Mouse (Mus musculus) heart, postnatal 10 days (tissue): ENCODE data around the gene BC028528. TPM values are rescaled to one million over a fixed set of nuclear protein-coding genes. Genes with fewer than 3 reads are reported as not detected.

Source experiments
- DNase-seq, 2 experiments: peaks; one replicate each; pipeline ENCODE4 v3.0.0; 2021
- intact Hi-C: fragments of 180-260 bp; cut with DNase I; formaldehyde crosslinking; loops from one replicate; pipeline ENCODE4 v1.15.1; 2025
- total RNA-seq, 2 experiments: library from RNA; stranded (reverse); gene quantifications; 2 replicates each; pipeline ENCODE4 v1.2.3; 2021

The BC028528 gene
- total RNA-seq, 2 experiments from 2014 or later: 26.1 to 38.7 TPM

DNA sequence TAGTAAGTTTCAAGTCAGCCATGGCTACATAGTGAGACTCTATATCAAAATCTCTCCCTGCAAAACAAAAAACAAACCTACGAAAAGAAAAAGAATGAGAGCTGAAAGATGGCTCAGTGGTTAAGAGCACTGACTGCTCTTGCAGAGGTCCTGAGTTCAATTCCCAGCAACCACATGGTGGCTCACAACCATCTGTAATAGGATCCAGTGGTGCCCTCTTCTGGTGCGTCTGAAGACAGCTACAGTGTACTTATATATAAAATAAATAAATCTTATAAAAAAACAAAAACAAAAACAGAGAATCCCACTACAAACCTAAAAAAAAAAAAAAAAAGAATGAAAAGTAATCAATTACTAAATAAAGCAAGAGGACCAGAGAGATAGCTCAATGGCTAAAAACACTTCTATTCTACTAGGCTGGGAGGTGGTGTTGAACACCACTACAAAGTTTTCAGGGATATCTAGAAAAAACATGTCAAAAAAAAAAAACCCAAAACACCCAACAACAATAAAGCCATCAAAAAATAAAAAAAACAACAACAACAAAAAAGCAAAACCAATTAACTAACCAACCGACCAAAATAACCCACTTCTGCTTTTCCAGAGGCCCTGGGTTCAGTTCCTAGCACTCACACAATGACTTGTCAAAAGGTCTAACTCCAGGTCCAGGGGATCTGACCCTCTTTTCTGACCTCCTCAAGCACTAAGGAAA, 49.1 kb downstream of the BC028528 start:
- DNase-seq: no peak
- intact Hi-C loops: no loop called here

DNA sequence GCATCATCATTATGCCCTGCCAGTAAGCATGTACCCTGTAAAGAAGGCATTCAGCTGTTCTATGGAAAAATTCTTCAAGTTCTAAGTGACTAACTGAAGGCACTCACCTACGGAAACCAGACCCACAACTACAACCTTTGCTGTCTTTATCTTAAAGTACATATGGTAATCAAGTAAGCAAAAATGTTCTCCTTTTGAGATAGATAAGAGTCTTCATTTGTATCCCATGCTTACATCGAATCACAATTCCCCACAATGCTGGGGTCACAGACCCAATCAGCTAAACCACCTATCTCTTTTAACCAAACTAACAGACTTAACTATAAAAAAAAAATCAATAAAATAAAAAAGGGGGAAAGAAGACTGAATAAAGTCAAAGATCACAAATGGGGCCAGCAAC, 52.6 kb downstream of the BC028528 start:
- intact Hi-C loops: loop anchor here (10.0 kb wide), 1 partner anchor 494 kb away; no protein-coding TSS in a partner anchor
- no peak for DNase-seq

Other genes starting within 250 kb of the BC028528 start
- 100 to 1,000 TPM; 147 to 161 TPM for gene Mcl1, start 233.2 kb downstream of the BC028528 start, total RNA-seq
- 10 to 100 TPM; 32.2 to 37.4 TPM for gene Adamtsl4, start 204.1 kb downstream of the BC028528 start, total RNA-seq
- 10 to 100 TPM; 49.2 to 59.2 TPM for gene Ecm1, start 152.4 kb downstream of the BC028528 start, total RNA-seq
- 10 to 100 TPM; 33.5 to 39.6 TPM for gene Tars2, start 131.8 kb downstream of the BC028528 start, total RNA-seq
- gene Rprd2, start 73.1 kb downstream of the BC028528 start, total RNA-seq: 10 to 100 TPM; 51.4 to 53.4 TPM
- 10 to 100 TPM; 22.7 to 23.4 TPM for gene Prpf3, start 36.1 kb downstream of the BC028528 start, total RNA-seq
- gene Mrps21, start 20.5 kb downstream of the BC028528 start, total RNA-seq: 100 to 1,000 TPM; 269 to 279 TPM
- gene Ciart, start 9.8 kb downstream of the BC028528 start, total RNA-seq: 1 to 10 TPM; 2.2 to 2.9 TPM
- gene Aph1a, start 2.0 kb upstream of the BC028528 start, total RNA-seq: 100 to 1,000 TPM; 147 to 151 TPM
- 100 to 1,000 TPM; 142 to 150 TPM for gene Car14, start 12.7 kb upstream of the BC028528 start, total RNA-seq
- gene Anp32e, start 37.2 kb upstream of the BC028528 start, total RNA-seq: 100 to 1,000 TPM; 102 to 109 TPM
- 100 to 1,000 TPM; 111 to 118 TPM for gene Plekho1, start 104.0 kb upstream of the BC028528 start, total RNA-seq
- 10 to 100 TPM; 24.7 to 34.4 TPM for gene Vps45, start 166.5 kb upstream of the BC028528 start, total RNA-seq
- 10 to 100 TPM; 50.9 to 51.0 TPM for gene Otud7b, start 212.5 kb upstream of the BC028528 start, total RNA-seq